Mouse (Mus musculus): ENCODE measurements around the gene Ptprf. TPM values are rescaled to one million over a fixed set of nuclear protein-coding genes. Genes with fewer than 3 reads are reported as not detected.

The Ptprf gene
- polyA plus RNA-seq, 1 experiment from 2014 or later: 45.8 TPM

DNA sequence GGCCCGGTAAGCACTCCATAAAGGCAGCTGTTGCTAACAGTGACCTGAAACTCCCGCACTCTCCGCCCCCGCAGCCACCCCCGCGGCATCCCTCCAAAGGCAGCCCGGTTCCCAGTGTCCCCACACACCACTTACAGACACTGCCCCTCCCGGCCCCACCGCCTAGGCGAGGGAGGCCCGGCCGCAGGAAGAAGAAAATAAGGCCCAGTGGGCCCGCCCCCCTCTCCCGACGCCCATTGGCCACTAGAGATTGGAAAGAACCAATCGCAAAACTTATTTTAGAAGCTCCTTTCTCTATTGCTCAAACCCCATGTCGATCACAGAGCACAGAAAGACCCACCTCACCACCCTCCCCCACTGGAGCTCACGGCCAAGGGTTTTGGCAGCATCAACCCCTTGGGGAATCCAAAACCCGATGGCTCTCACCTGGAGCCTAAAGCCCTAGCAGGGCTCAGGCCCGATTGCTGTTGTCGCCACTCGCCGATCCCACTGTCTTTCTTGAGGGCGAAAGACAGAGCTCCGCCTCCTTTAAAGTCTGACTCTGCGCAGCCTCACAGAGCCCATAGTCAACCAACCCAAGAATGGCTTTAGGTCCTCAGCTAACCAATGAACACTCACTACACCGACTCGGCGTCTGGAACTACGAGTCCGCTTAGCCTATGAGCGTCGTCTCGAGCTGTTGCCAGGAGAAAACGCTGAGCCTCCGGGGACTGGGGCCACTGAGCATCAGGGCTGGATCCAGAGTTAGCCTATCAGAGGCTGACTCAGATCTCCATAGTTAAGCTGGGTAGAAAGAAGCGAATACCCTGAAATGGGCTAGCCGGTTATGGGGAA lies 111.5 kb downstream of the Ptprf start, which contains the start of gene Kdm4a:
Kdm4a (minus strand) TSS at position 577 of the 834 bp plus-strand sequence.
- Histone ChIP-seq H3K4me2 (ENCODE audit: low read depth, low read length) (peak within 1 kb of the TSS; percentile 74), H3K4me1 (ENCODE audit: control insufficient read depth, insufficient read depth, low read length) (peaks cover 5% of the 10 kb centered on the region), H3K36me3 (ENCODE audit: control insufficient read depth, insufficient read depth, low read length) (no peaks in the 10 kb centered on the region; the same call in 1 of the 2 replicates), H3K9me3 (ENCODE audit: control insufficient read depth, low read length) (no peaks in the 10 kb centered on the region), H3K27me3 (replicated peaks; ENCODE audit: control insufficient read depth, insufficient read depth, low read length) (no peaks in the 10 kb centered on the region), H3K9ac (ENCODE audit: low read depth, low read length) (peak within 1 kb of the TSS; percentile 87), H3K4me3 (ENCODE audit: low read length) (peak within 1 kb of the TSS; percentile 82), H3K27ac (ENCODE audit: low read length) (peak within 1 kb of the TSS; percentile 98)
- peak; percentile 100 for ATAC-seq
- under 1% methylated on average over 38 of the region's 38 CpGs for WGBS

DNA sequence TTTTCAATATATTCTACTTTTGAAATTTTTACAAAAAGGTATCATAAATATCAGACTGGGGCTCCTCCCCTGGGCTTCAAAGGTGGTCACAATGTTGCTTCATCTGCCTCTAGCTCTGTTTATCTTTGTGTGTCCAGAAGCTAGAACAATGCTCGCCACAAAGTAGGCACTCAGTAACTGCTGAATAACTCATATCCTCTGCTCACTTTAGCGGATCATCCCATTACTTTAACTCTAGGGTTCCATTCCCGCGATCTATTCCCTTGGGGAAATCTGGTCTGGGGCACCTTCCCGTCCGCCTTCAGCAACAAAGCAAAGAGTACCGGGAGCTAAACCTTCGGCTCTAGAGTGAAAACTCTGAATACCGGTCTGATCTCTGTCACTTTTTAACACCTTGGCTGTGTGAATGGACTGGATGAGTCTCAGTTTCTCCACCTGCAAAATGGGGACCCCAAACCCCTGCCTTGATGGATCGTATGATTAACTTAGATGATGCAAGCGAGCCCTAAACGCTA lies 112.2 kb downstream of the Ptprf start:
- 0% methylated on average over 12 of the region's 12 CpGs for WGBS
- no peak for ATAC-seq

GRCm38 (mm10) chr4:118172461-118172860 lies 118.7 kb downstream of the Ptprf start:
- H3K4me3 ChIP-seq (ENCODE audit: low read length): no peak overlapping the region
- H3K9ac ChIP-seq (ENCODE audit: low read depth, low read length): no peak overlapping the region
- H3K4me1 ChIP-seq (ENCODE audit: control insufficient read depth, insufficient read depth, low read length): no peaks in the 10 kb centered on the region
- WGBS: 94% methylated on average over 12 of the region's 12 CpGs
- no peak for ATAC-seq
- no peaks in the 10 kb centered on the region for H3K9me3 ChIP-seq (ENCODE audit: control insufficient read depth, low read length)
- H3K27ac ChIP-seq (ENCODE audit: low read length): no peak overlapping the region
- no peak overlapping the region for H3K4me2 ChIP-seq (ENCODE audit: low read depth, low read length)
- peaks cover 30% of the 10 kb centered on the region for H3K36me3 ChIP-seq (ENCODE audit: control insufficient read depth, insufficient read depth, low read length)
- no peaks in the 10 kb centered on the region for H3K27me3 ChIP-seq (replicated peaks; ENCODE audit: control insufficient read depth, insufficient read depth, low read length)

More for the DNA sequence above, 112.2 kb downstream of the Ptprf start:
- peak overlapping the region; percentile 82 for H3K4me3 ChIP-seq (ENCODE audit: low read length)
- peak overlapping the region; percentile 62 for H3K4me2 ChIP-seq (ENCODE audit: low read depth, low read length)
- no peaks in the 10 kb centered on the region for H3K9me3 ChIP-seq (ENCODE audit: control insufficient read depth, low read length)
- peak overlapping the region; percentile 87 for H3K9ac ChIP-seq (ENCODE audit: low read depth, low read length)
- peak overlapping the region; percentile 98 for H3K27ac ChIP-seq (ENCODE audit: low read length)
- H3K27me3 ChIP-seq (replicated peaks; ENCODE audit: control insufficient read depth, insufficient read depth, low read length): no peaks in the 10 kb centered on the region
- H3K4me1 ChIP-seq (ENCODE audit: control insufficient read depth, insufficient read depth, low read length): peaks cover 5% of the 10 kb centered on the region
- H3K36me3 ChIP-seq (ENCODE audit: control insufficient read depth, insufficient read depth, low read length): peaks cover under 1% of the 10 kb centered on the region; the same call in 1 of the 2 replicates

DNA sequence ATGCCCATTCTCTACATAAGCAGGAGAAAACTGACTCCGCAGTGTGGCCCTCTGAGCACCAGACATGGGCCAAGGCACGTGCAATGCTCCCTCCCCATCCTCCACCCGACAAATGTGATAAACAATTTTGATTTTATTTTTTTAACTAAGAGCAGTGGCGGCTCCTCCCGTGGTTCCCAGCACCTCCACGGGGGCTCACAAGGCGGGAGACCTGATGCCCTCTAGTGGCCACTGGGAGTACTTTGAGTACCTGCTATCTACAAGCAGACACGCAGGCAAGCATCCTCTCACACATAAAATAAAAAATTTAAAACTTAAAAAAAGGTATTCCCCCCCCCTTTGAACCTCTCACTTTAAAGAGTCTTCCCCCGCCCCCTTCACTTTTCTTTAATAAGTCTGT lies 120.2 kb downstream of the Ptprf start:
- ATAC-seq: no peak
- Histone ChIP-seq H3K27ac (ENCODE audit: low read length) (no peak overlapping the region), H3K27me3 (replicated peaks; ENCODE audit: control insufficient read depth, insufficient read depth, low read length) (no peaks in the 10 kb centered on the region), H3K9me3 (ENCODE audit: control insufficient read depth, low read length) (no peaks in the 10 kb centered on the region), H3K9ac (ENCODE audit: low read depth, low read length) (no peak overlapping the region), H3K4me2 (ENCODE audit: low read depth, low read length) (no peak overlapping the region), H3K4me3 (ENCODE audit: low read length) (no peak overlapping the region), H3K4me1 (ENCODE audit: control insufficient read depth, insufficient read depth, low read length) (no peaks in the 10 kb centered on the region), H3K36me3 (ENCODE audit: control insufficient read depth, insufficient read depth, low read length) (peaks cover 41% of the 10 kb centered on the region)
- WGBS: 85% methylated on average over 9 of the region's 9 CpGs

- Histone ChIP-seq H3K27me3 (replicated peaks; ENCODE audit: control insufficient read depth, insufficient read depth, low read length) (no peaks in the 10 kb centered on the region), H3K4me2 (ENCODE audit: low read depth, low read length) (no peak overlapping the region), H3K27ac (ENCODE audit: low read length) (no peak overlapping the region), H3K9me3 (ENCODE audit: control insufficient read depth, low read length) (no peaks in the 10 kb centered on the region), H3K4me3 (ENCODE audit: low read length) (no peak overlapping the region), H3K9ac (ENCODE audit: low read depth, low read length) (no peak overlapping the region), H3K4me1 (ENCODE audit: control insufficient read depth, insufficient read depth, low read length) (no peaks in the 10 kb centered on the region), H3K36me3 (ENCODE audit: control insufficient read depth, insufficient read depth, low read length) (peaks cover 66% of the 10 kb centered on the region)
- ATAC-seq: no peak
- WGBS: 97% methylated on average over 12 of the region's 12 CpGs
Measured at GRCm38 (mm10) chr4:118162123-118162522, 129.1 kb downstream of the Ptprf start.

Small RNA genes within 50 kb of the gene (microRNA-seq; reads per million reads assigned to microRNA genes)
- gene Mir7226: 2.5 reads per million, percentile 5 among the genes with 10 or more reads in this experiment

Other genes with a start within 250 kb of the Ptprf start
- 8.6 and 10.1 TPM in 2 replicates for gene St3gal3, start 156.5 kb downstream of the Ptprf start, polyA plus RNA-seq (2015; fragmentation: Nextera tagmentation; extraction: Ambion mirVana)
- 18.0 and 18.6 TPM in 2 replicates for gene Kdm4a, start 111.4 kb downstream of the Ptprf start, polyA plus RNA-seq (2015; fragmentation: Nextera tagmentation; extraction: Ambion mirVana)
- gene Szt2, start 117.9 kb upstream of the Ptprf start, polyA plus RNA-seq (2015; fragmentation: Nextera tagmentation; extraction: Ambion mirVana): 4.5 and 4.7 TPM in 2 replicates
- gene Med8, start 117.9 kb upstream of the Ptprf start, polyA plus RNA-seq (2015; fragmentation: Nextera tagmentation; extraction: Ambion mirVana): 96.6 and 107 TPM in 2 replicates
- gene Elovl1, start 136.7 kb upstream of the Ptprf start, polyA plus RNA-seq (2015; fragmentation: Nextera tagmentation; extraction: Ambion mirVana): 253 and 273 TPM in 2 replicates
- gene Cdc20, start 145.9 kb upstream of the Ptprf start, polyA plus RNA-seq (2015; fragmentation: Nextera tagmentation; extraction: Ambion mirVana): 201 and 226 TPM in 2 replicates
- 0.11 and 0.32 TPM in 2 replicates for gene Mpl, start 166.1 kb upstream of the Ptprf start, polyA plus RNA-seq (2015; fragmentation: Nextera tagmentation; extraction: Ambion mirVana)
- gene Tie1, start 198.7 kb upstream of the Ptprf start, polyA plus RNA-seq (2015; fragmentation: Nextera tagmentation; extraction: Ambion mirVana): 21.3 and 21.8 TPM in 2 replicates
- 104 and 121 TPM in 2 replicates for gene 2610528J11Rik, start 235.6 kb upstream of the Ptprf start, polyA plus RNA-seq (2015; fragmentation: Nextera tagmentation; extraction: Ambion mirVana)

Measured in intestine, embryonic 16.5 days (tissue).